12 mouse cellular contexts compared by ENCODE assay signal in genomic region chr19:56631017-56631416, GRCm38 (mm10).
DNase-seq lines count a peak whose midpoint lies in the region; ATAC-seq and TF ChIP-seq lines count a peak whose summit lies in the region.
"Had no signal": no experiment of that assay in that cellular context is flagged by ENCODE, and none has a peak within 500 bp of the region (broad histone marks: within the 10 kb centered on the region; RNA-seq: fewer than 3 reads in every experiment).

No protein-coding gene starts in this region.

- no peak overlapping the region for H3K4me3 ChIP-seq in left cerebral cortex, adult 2 months
- H3K4me3 ChIP-seq in heart, embryonic 15.5 days, result no peak overlapping the region
- no peak overlapping the region for H3K4me3 ChIP-seq in forebrain, embryonic 13.5 days
- H3K4me3 ChIP-seq: hindbrain, embryonic 12.5 days; myocyte had no signal

- H3K36me3 ChIP-seq in heart, embryonic 15.5 days, result no peaks in the 10 kb centered on the region
- H3K36me3 ChIP-seq in forebrain, embryonic 13.5 days (ENCODE audit: poor library complexity, severe bottlenecking), result no peaks in the 10 kb centered on the region
- H3K36me3 ChIP-seq: hindbrain, embryonic 12.5 days had no signal

- H3K27me3 ChIP-seq in heart, embryonic 15.5 days, result no peaks in the 10 kb centered on the region
- no peaks in the 10 kb centered on the region for H3K27me3 ChIP-seq in forebrain, embryonic 13.5 days
- H3K27me3 ChIP-seq: hindbrain, embryonic 12.5 days had no signal

- no peaks in the 10 kb centered on the region for H3K9me3 ChIP-seq in heart, embryonic 15.5 days (replicated peaks)
- no peaks in the 10 kb centered on the region for H3K9me3 ChIP-seq in forebrain, embryonic 13.5 days (replicated peaks)
- H3K9me3 ChIP-seq: hindbrain, embryonic 12.5 days had no signal

- H3K9ac ChIP-seq in heart, embryonic 15.5 days, result peak overlapping the region; percentile 18; the same call in 1 of the 2 replicates
- H3K9ac ChIP-seq in forebrain, embryonic 13.5 days, result no peak overlapping the region
- H3K9ac ChIP-seq: hindbrain, embryonic 12.5 days had no signal

- WGBS in heart, embryonic 15.5 days, result 45% methylated on average over 4 of the region's 4 CpGs
- 92% methylated on average over 4 of the region's 4 CpGs for WGBS in forebrain, embryonic 13.5 days

- H3K27ac ChIP-seq in left cerebral cortex, adult 2 months, result no peak overlapping the region
- peak overlapping the region; percentile 55 for H3K27ac ChIP-seq in heart, embryonic 15.5 days
- H3K27ac ChIP-seq in forebrain, embryonic 13.5 days, result no peak overlapping the region
- H3K27ac ChIP-seq: hindbrain, embryonic 12.5 days had no signal

- intact Hi-C loops in left cerebral cortex, postnatal 14 days (cut with DNase I), result no loop called here
- intact Hi-C loops in left cerebral cortex, adult 2 months (cut with DNase I), result no loop called here
- intact Hi-C loops in left cerebral cortex, postnatal 4 days (cut with DNase I), result no loop called here

- no peak for TF ChIP-seq CTCF in left cerebral cortex, adult 2 months (IDR thresholded peaks at IDR 0.05)

- peak; percentile 56 to 68 for DNase-seq in adrenal gland, adult (ENCODE audit: inconsistent age in 2 of 2, low spot score in 1 of 2)
- no peak for DNase-seq in adrenal gland, adult 2 months
- peak; percentile 42 to 56 for DNase-seq in left cerebral cortex, postnatal 14 days (ENCODE audit: low spot score in 2 of 2)
- no peak for DNase-seq in left cerebral cortex, adult 2 months (ENCODE audit: extremely low spot score in 1 of 2, low spot score in 2 of 2)
- peak; percentile 53 for DNase-seq in lung, postnatal 25 days (ENCODE audit: low spot score)
- DNase-seq in left cerebral cortex, postnatal 4 days, result no peak
- DNase-seq: cerebellum, adult 11-12 months; retina, postnatal 1 day had no signal

- peak overlapping the region; percentile 14; the same call in 1 of the 2 replicates for H3K4me2 ChIP-seq in heart, embryonic 15.5 days
- no peak overlapping the region for H3K4me2 ChIP-seq in forebrain, embryonic 13.5 days
- H3K4me2 ChIP-seq: hindbrain, embryonic 12.5 days had no signal

- peaks cover 12% of the 10 kb centered on the region for H3K4me1 ChIP-seq in heart, embryonic 15.5 days (replicated peaks)
- H3K4me1 ChIP-seq in forebrain, embryonic 13.5 days, result 0 out of 2 replicates have a peak, but pooled peaks cover 3% of the 10 kb centered on the region
- H3K4me1 ChIP-seq: hindbrain, embryonic 12.5 days had no signal

- no peak for ATAC-seq in heart, embryonic 15.5 days (replicated peaks; ENCODE audit: insufficient number of reproducible peaks, insufficient read depth, low FRiP score, low read depth)
- ATAC-seq in forebrain, embryonic 13.5 days, result no peak

Comparison
In these comparisons a context has a peak if more than half of its experiments do, and no peak if none do; other contexts are left out.
1. DNase-seq: peak in adrenal gland, adult (2 of 2), left cerebral cortex, postnatal 14 days (2 of 2) and lung, postnatal 25 days (single experiment); none in adrenal gland, adult 2 months (single experiment), left cerebral cortex, adult 2 months (0 of 2) and left cerebral cortex, postnatal 4 days (single experiment).